Mouse (Mus musculus) gastrocnemius, adult 2 months (tissue): ENCODE data around the gene Slc44a2. TPM values are rescaled to one million over a fixed set of nuclear protein-coding genes. Genes with fewer than 3 reads are reported as not detected.
A peak's percentile ranks its signal among the peaks of the same experiment; 100 is the strongest.

ENCODE experiments used
- DNase-seq: peaks from one replicate; pipeline ENCODE4 v3.0.0; 2022
- H3K27ac ChIP-seq: fragments of 200-600 bp; 2 replicates; pipeline ENCODE4 v1.8.1; 2022; ENCODE audit warnings: mild to moderate bottlenecking
- H3K4me3 ChIP-seq: fragments of 200-600 bp; 2 replicates; pipeline ENCODE4 v1.8.1; 2022; ENCODE audit warnings: mild to moderate bottlenecking, moderate library complexity
- CTCF ChIP-seq: fragments of 200-600 bp; IDR thresholded peaks from 2 replicates; pipeline ENCODE4 v1.8.1; 2022; ENCODE audit warnings: antibody characterized with exemption, mild to moderate bottlenecking, moderate library complexity
- intact Hi-C: fragments of 180-260 bp; cut with DNase I; formaldehyde crosslinking; loops from one replicate; pipeline ENCODE4 v1.15.1; 2025
- total RNA-seq, 2 experiments: library from RNA; stranded (reverse); gene quantifications; 2 replicates each; pipeline ENCODE4 v1.2.3; 2021

Slc44a2 gene
- total RNA-seq, 2 experiments from 2014 or later, result 168 to 178 TPM

- no peak for TF ChIP-seq CTCF
- intact Hi-C loops, result no loop called here
- Histone ChIP-seq H3K4me3 (no peak overlapping the region), H3K27ac (0 out of 2 replicates have a peak overlapping the region, but pooled peaks have one; percentile 61)
- DNase-seq, result no peak
These were observed 31.3 kb downstream of the Slc44a2 start for GRCm38 (mm10) chr9:21351702-21352377.

- no peak for TF ChIP-seq CTCF
- Histone ChIP-seq H3K27ac (peak overlapping the region; percentile 61), H3K4me3 (no peak overlapping the region)
- intact Hi-C loops, result no loop called here
- no peak for DNase-seq
These were observed 32.2 kb downstream of the Slc44a2 start for GRCm38 (mm10) chr9:21352463-21353372.

GRCm38 (mm10) chr9:21353373-21353686 lies 32.8 kb downstream of the Slc44a2 start:
- intact Hi-C loops, result no loop called here
- peak overlapping the region; percentile 61 for H3K27ac ChIP-seq
- no peak for TF ChIP-seq CTCF
- DNase-seq, result no peak
- no peak overlapping the region for H3K4me3 ChIP-seq

- intact Hi-C loops, result no loop called here
These were observed 34.3 kb downstream of the Slc44a2 start for GRCm38 (mm10) chr9:21354796-21355195.

GRCm38 (mm10) chr9:21356981-21357718 lies 36.7 kb downstream of the Slc44a2 start:
- H3K27ac ChIP-seq, result no peak overlapping the region
- TF ChIP-seq CTCF, result peak; percentile 81
- intact Hi-C loops, result loop anchor here (1.0 kb wide), 1 partner anchor 44 kb away; no protein-coding TSS in a partner anchor
- peak; percentile 54 for DNase-seq
- H3K4me3 ChIP-seq, result no peak overlapping the region

More at GRCm38 (mm10) chr9:21354796-21355195, 34.3 kb downstream of the Slc44a2 start:
- Histone ChIP-seq H3K4me3 (no peak overlapping the region), H3K27ac (peak overlapping the region; percentile 32)
- TF ChIP-seq CTCF, result no peak
- no peak for DNase-seq

GRCm38 (mm10) chr9:21366541-21367220 lies 46.2 kb downstream of the Slc44a2 start:
- Histone ChIP-seq H3K27ac (peak overlapping the region; percentile 94), H3K4me3 (peak overlapping the region; percentile 95)
- peak; percentile 68 for DNase-seq
- intact Hi-C loops, result loop anchor here (1.0 to 2.0 kb wide), 2 partner anchors 44 to 100 kb away; no protein-coding TSS in a partner anchor
- TF ChIP-seq CTCF, result peak; percentile 79

- no peak for TF ChIP-seq CTCF
- DNase-seq, result peak; percentile 100
- H3K27ac ChIP-seq, result peak within 1 kb of the TSS; percentile 94
- intact Hi-C loops, result loop anchor here (2.0 kb wide), 1 partner anchor 99 kb away; no protein-coding TSS in a partner anchor
- peak within 1 kb of the TSS; percentile 95 for H3K4me3 ChIP-seq
These were observed 47.0 kb downstream of the Slc44a2 start, which contains the start of gene Ilf3 for GRCm38 (mm10) chr9:21367357-21368111. Ilf3 (plus strand) TSS chr9:21367871.

GRCm38 (mm10) chr9:21368131-21368584 lies 47.7 kb downstream of the Slc44a2 start:
- intact Hi-C loops, result no loop called here
- no peak for TF ChIP-seq CTCF
- peak overlapping the region; percentile 95 for H3K4me3 ChIP-seq
- DNase-seq, result peak; percentile 79
- peak overlapping the region; percentile 94 for H3K27ac ChIP-seq

GRCm38 (mm10) chr9:21369080-21369479 lies 48.6 kb downstream of the Slc44a2 start:
- no peak for DNase-seq
- no peak for TF ChIP-seq CTCF
- peak overlapping the region; percentile 94; the same call in 1 of the 2 replicates for H3K27ac ChIP-seq
- H3K4me3 ChIP-seq, result peak overlapping the region; percentile 95
- intact Hi-C loops, result no loop called here

- DNase-seq, result no peak
- no peak for TF ChIP-seq CTCF
- intact Hi-C loops, result no loop called here
- H3K27ac ChIP-seq, result no peak overlapping the region
- H3K4me3 ChIP-seq, result no peak overlapping the region
These were observed 50.4 kb downstream of the Slc44a2 start for GRCm38 (mm10) chr9:21370876-21371275.

GRCm38 (mm10) chr9:21372508-21372907 lies 52.0 kb downstream of the Slc44a2 start:
- no peak for TF ChIP-seq CTCF
- Histone ChIP-seq H3K27ac (no peak overlapping the region), H3K4me3 (no peak overlapping the region)
- intact Hi-C loops, result no loop called here
- DNase-seq, result no peak
